Mouse (Mus musculus): Measurements from ENCODE around the gene Hist1h2bl. TPM values are rescaled to one million over a fixed set of nuclear protein-coding genes. Genes with fewer than 3 reads are reported as not detected.
A peak's percentile ranks its signal among the peaks of the same experiment; 100 is the strongest.
"Not testable (repeated sequence)": the region's sequence is repeated elsewhere in the genome, so short reads cannot be mapped to it uniquely, and the experiment has no call there.

The Hist1h2bl gene
- total RNA-seq, 2 experiments from 2014 or later, result 37.3 to 37.9 TPM

DNA sequence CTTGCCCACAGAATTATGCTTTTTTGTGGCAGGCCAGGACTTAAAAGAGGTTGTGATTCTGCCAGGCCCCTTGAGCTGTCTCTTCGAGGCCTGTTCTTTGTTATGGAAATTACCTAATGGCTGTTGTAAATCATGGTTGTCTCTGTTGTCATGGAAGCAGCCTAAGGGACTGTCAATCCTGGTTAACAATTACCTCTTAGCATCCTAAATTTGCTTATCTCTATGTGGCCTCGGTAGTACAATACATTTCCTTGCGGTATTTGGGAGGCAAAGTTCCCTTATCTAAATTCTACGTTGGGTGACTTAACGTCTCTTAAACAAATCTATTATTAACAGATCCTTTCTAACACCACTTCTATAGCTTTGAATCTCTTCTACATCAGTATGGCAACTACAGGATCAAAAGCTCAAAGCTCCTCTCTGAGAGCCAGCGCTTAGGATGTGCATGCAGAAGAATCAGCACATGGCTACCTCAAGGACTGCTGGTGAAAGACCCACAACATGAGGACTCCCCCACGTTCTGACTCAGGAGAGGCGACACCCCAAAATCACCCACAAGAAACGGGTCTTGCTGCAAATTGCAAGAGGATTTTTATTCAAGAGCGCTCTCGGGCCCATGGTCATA lies 12.1 kb upstream of the Hist1h2bl start:
- intact Hi-C loops (cut with DNase I), result no loop called here
- DNase-seq (ENCODE audit: low spot score in 2 of 2), result no peak

DNA sequence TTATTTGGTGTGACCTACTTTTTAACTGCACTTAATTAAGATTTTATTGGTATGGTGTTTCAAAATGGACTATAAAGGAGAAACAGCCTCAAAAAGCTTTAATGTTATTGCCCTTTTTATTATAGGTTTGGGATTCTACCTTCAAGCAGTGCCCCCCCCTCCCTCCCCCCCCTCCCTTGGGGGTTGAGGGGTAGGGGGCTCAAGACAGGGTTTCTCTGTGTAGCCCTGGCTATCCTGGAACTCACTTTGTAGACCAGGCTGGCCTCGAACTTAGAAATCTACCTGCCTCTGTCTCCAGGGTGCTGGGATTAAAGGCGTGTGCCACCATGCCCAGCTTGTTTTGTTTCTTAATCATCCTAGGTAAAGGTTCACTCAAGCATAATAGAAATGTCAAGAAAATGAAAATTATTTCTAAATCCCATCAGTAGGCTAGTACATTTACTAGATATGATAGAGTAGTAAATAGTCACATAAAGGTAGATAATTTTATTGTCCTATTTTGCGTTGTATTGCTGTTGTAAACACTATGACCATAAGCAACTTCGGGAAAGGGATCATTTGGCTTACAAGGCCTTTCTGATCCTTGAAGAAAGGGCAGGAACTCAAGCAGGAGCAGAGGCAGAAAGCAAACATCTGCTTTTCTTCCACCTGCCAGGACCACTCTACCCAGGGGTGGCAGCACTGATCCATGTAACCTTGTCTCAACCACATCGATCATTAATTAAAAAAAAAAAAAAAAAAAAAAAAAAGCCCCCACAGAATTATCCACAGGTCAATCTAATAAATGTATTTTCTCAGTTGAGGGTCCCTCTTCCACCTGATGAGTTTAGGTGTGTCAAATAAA lies 7.3 kb upstream of the Hist1h2bl start:
- DNase-seq (ENCODE audit: low spot score in 2 of 2), result no peak
- intact Hi-C loops (cut with DNase I), result no loop called here

DNA sequence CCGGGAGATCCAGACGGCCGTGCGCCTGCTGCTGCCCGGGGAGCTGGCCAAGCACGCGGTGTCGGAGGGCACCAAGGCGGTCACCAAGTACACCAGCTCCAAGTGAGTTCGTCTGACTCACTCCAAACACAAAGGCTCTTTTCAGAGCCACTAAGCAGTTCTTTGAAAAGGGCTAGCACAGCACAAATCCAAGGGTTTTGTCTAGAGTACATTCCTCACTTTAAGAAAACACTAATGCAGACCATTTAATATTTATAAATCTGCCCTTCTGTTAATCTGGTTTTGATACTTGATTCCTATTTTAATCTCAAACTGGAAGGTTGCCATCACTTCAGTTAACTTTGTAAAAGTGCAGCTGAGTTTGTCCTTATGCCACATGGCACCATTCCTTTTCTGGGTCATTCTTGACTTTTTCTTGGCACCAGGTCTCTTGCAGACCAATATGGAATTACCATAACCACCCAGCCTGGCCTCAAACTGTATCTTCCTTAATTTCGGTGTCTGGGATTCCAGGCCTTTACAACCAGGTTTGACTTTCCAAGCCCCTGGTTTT lies 6.5 kb upstream of the Hist1h2bl start:
- intact Hi-C loops (cut with DNase I), result no loop called here

DNA sequence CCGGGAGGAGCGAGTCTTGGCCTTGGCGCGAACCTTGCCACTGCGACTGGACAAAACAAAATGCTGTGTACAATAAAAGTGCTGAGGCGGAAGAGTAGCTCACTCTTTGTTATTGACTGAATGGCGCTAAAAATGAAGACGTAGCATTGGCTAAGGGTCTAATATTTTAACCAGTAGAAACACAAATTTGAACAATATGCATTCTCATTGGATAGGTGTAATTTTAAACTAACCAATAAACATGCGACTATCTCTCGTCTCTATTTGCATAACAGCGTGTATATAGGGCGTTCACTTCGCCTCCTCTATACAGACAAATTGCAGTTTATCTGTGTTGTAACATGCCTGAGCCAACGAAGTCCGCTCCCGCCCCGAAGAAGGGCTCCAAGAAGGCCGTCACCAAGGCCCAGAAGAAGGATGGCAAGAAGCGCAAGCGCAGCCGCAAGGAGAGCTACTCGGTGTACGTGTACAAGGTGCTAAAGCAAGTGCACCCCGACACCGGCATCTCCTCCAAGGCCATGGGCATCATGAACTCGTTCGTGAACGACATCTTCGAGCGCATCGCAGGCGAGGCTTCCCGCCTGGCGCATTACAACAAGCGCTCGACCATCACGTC lies 5.9 kb upstream of the Hist1h2bl start, which contains the start of gene Hist1h2bm:
TSS of gene Hist1h2bm (plus strand) at position 288 of the 616 bp plus-strand sequence.
- DNase-seq (ENCODE audit: low spot score in 2 of 2), result peak; percentile 75 to 89
- intact Hi-C loops (cut with DNase I), result not testable (repeated sequence)

More for the DNA sequence above, 6.5 kb upstream of the Hist1h2bl start:
- no peak for DNase-seq (ENCODE audit: low spot score in 2 of 2)

DNA sequence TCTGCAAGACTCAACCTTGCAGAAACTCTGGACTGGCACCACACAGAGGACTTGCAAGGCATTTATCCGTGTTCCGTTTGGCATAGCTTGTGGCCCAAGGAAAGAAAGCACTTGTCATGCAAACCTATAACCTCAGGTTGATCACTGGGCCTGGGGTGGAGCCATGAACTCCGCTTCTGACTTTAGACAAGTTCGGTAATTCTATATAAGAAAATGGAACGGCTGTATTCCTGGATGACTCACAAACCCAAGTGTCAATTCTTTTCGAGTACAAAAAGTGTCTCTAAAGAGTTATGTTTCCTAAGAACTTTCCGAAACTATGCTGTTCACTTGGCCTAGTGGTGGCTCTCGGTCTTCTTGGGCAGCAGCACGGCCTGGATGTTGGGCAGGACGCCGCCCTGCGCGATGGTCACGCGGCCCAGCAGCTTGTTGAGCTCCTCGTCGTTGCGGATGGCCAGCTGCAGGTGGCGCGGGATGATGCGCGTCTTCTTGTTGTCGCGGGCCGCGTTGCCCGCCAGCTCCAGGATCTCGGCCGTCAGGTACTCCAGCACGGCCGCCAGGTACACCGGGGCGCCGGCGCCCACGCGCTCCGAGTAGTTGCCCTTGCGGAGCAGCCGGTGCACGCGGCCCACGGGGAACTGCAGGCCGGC lies 5.3 kb upstream of the Hist1h2bl start:
- DNase-seq (ENCODE audit: low spot score in 2 of 2); intact Hi-C loops (cut with DNase I): not testable (repeated sequence)

DNA sequence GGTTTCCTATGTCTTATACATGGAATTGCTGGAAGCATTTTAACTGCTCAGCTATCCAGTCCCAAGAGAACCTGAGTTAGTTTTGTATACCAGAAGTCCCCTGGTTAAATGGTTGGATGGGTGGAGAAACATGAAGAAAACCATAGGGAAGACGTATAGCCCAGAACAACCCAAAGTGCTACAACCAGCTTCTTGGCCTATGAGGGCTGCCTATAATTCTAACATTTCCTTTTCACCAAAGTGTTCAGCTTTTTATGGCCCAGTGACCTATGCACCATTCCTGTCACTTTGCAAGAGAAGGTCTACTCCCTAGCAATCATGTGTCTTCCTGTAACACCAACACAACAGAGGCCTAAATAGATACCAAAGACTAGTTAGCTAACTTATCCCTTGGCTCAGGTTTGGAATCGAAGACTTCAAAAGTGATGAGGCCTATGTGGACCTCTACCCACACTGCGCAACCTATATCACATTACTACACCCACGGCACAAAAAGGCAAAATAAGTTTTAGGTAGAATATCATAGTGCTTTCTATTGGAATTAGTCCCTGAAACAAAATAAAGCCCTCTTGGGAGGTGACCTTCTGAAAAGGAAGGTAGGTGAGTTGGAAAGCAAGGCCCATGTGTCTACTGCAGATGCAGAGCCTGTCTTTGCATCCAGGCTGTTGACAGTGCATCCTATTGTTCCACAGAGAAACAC lies 2.6 kb upstream of the Hist1h2bl start:
- intact Hi-C loops (cut with DNase I), result loop anchor here (10.0 kb wide), 3 partner anchors 454 to 1816 kb away; partner anchors contain the start of genes Hist1h2af, Hist1h3g and Hist1h4h
- DNase-seq (ENCODE audit: low spot score in 2 of 2), result no peak

DNA sequence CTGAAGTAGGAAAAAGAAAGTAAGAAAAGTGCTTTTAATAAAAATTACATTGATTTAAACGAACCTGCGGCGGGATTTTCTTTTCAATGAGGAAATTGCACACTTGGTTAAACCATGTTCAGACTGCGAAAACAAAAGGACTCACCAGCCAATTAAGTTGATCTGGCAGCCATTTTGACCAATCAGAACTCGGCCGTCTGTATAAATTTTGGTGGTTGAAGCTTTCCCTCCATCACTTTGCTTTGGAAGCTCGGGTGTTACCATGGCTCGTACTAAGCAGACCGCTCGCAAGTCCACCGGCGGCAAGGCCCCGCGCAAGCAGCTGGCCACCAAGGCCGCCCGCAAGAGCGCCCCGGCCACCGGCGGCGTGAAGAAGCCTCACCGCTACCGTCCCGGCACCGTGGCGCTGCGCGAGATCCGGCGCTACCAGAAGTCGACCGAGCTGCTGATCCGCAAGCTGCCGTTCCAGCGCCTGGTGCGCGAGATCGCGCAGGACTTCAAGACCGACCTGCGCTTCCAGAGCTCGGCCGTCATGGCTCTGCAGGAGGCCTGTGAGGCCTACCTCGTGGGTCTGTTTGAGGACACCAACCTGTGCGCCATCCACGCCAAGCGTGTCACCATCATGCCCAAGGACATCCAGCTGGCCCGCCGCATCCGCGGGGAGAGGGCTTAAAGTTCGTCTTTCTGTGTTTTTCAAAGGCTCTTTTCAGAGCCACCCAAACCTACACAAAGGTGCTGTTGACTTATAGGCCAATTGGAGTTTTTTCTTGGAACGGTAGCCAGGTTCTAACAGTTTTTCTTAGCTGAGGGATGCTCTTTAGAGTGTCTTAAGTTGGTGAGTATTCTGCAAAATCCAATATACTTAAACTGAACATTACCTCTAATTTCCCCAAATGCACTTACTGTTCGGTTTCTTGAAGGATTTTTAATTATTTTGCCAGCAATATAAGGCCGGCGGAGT lies 1.7 kb upstream of the Hist1h2bl start, which contains the start of gene Hist1h3h:
TSS of gene Hist1h3h (plus strand) at position 263 of the 961 bp plus-strand sequence.
- DNase-seq (ENCODE audit: low spot score in 2 of 2), result peak; percentile 85 to 91
- intact Hi-C loops (cut with DNase I), result loop anchor here (10.0 kb wide), 3 partner anchors 453 to 1817 kb away; partner anchors contain the start of genes Hist1h2af, Hist1h3g and Hist1h4h

DNA sequence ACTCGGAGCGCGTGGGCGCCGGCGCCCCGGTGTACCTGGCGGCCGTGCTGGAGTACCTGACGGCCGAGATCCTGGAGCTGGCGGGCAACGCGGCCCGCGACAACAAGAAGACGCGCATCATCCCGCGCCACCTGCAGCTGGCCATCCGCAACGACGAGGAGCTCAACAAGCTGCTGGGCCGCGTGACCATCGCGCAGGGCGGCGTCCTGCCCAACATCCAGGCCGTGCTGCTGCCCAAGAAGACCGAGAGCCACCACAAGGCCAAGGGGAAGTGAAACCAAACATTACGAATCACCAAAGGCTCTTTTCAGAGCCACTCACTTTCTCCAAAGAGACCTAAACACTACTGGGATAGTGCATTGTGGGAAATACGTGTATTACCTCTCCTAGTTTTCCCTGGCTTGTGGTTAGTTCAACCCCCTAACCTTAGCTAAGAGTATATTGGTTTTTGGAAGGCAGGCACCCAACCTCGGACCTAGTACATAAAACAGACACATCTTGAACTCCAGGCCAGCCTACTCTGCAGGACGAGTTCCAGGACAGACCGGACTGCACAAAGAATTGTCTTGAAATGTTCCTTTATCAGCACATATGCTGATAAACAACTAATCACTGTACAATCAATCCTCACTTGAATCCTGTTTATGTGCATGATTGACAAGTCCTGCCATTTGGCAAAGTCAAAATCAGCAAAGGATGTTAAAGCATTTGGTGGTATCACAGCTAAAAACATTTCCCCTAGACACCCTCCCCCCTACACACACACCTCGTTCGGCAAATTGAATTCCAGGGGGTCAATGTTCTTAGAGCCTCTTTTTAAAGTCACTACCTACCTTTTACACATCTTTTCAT lies 823 bp upstream of the Hist1h2bl start:
- intact Hi-C loops (cut with DNase I), result loop anchor here (10.0 kb wide), 3 partner anchors 452 to 1818 kb away; partner anchors contain the start of genes Hist1h2af, Hist1h3g and Hist1h4h

DNA sequence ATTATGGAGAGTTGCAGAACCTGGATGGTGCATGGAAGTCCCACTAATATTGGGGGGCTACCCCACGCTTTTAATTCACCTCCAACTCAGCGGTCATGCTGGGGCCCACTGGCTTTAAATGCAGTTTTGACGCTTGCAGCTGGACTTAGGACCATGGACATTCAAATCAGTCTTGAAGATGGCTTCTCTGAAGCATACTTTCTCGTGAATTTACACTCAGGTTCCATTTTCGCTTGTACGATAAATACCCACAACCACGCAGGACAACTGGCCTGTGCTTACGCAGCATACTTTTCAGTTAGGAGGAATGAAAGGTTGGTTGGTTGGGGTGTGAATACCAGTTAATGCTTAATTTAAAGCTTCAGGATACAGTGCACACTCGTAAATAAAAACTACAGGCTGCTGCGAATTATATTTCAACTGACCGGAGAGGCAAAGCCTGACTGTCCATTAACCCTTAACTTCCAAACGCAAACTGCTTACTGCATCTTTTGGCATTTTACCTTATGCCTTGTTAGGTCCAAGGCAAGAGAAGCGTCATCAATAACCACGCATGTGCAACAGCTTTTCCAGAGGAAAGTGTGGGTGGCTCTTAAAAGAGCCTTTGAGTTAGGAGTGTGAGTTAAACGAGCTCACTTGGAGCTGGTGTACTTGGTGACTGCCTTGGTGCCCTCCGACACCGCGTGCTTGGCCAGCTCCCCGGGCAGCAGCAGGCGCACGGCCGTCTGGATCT lies 646 bp downstream of the Hist1h2bl start:
- intact Hi-C loops (cut with DNase I), result loop anchor here (2.0 to 10.0 kb wide), 4 partner anchors 18 to 1820 kb away; partner anchors contain the start of genes Hist1h2af, Hist1h3g and Hist1h4h

More for the DNA sequence above, 823 bp upstream of the Hist1h2bl start:
- DNase-seq (ENCODE audit: low spot score in 2 of 2), result peak in 1 of 2 experiments; percentile 41

DNA sequence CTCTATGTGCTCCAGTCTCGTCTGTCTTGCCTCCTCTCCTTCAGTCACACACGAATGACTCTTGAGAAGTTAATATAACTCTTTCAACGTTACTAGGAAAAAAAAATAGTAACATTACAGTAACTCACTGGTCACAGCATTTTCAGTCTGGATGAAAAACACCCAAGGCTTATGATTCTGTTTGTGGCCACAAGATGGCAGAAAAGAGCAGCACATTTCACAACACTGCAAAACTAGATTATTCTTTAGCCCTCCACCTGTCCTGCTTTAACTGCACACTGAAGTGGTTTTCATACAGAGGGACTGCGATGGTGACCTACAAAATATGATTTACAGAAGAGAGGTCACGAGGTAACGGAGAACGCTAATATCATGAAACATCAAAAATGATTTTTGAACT lies 1.2 kb downstream of the Hist1h2bl start:
- intact Hi-C loops (cut with DNase I), result loop anchor here (2.0 to 10.0 kb wide), 5 partner anchors 18 to 1820 kb away; partner anchors contain the start of genes Hist1h2af, Hist1h3g and Hist1h4h
- peak; percentile 69 to 75 for DNase-seq (ENCODE audit: low spot score in 2 of 2)

More for the DNA sequence above, 646 bp downstream of the Hist1h2bl start:
- peak in 1 of 2 experiments; percentile 15 for DNase-seq (ENCODE audit: low spot score in 2 of 2)

DNA sequence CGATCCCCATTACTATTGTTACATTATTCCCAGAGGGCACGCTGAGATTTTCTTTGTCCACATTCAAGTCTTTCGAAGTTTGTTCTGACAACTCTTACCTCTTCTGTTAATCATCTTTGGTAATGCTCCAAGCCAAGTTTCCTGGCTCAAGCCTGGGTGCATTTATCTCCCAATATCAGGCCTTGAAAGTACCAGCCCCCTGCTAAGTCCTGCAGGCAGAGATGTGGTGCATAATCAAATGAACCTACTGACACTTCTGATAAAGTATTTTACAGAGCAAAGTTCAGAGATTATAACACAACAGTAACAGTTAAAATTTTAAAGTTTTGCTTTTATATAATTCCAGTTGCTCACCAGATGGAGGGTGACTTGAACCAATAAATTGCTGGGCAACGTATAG lies 4.2 kb downstream of the Hist1h2bl start:
- DNase-seq (ENCODE audit: low spot score in 2 of 2), result no peak
- intact Hi-C loops (cut with DNase I), result loop anchor here (5.0 to 10.0 kb wide), 4 partner anchors 447 to 1823 kb away; partner anchors contain the start of genes Hist1h2af, Hist1h3g and Hist1h4h

DNA sequence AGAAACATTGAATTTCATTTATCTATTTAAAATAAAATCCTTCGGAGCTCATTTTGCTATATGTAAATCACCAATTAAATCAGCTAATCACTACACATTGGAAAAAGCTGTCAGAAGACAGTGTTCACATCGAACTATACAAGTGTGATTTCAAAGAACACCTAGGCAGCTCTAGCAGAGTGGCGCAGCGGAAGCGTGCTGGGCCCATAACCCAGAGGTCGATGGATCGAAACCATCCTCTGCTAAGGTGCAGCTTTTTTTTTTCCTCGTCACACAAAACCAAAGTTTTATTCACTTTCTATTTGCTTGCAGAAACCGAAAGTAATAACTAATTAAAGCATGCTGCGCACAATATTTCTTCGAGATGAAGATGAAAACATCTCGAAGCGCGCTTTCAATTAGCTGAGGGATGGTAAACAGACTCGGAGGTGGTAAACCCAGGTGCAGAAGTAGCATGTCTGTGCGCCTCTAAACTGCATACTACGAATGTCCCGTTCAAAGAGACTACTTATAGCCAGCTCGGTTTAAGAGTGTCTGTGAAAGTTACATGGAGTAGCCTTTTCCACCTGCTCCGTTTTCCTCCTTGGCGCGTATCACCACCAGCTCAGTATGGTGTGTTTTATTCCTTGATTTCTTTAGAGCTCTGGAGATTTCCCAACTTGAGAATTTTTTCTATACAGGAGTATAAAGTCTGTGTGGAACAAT lies 5.0 kb downstream of the Hist1h2bl start:
- intact Hi-C loops (cut with DNase I), result loop anchor here (5.0 to 10.0 kb wide), 4 partner anchors 446 to 1824 kb away; partner anchors contain the start of genes Hist1h2af, Hist1h3g and Hist1h4h

DNA sequence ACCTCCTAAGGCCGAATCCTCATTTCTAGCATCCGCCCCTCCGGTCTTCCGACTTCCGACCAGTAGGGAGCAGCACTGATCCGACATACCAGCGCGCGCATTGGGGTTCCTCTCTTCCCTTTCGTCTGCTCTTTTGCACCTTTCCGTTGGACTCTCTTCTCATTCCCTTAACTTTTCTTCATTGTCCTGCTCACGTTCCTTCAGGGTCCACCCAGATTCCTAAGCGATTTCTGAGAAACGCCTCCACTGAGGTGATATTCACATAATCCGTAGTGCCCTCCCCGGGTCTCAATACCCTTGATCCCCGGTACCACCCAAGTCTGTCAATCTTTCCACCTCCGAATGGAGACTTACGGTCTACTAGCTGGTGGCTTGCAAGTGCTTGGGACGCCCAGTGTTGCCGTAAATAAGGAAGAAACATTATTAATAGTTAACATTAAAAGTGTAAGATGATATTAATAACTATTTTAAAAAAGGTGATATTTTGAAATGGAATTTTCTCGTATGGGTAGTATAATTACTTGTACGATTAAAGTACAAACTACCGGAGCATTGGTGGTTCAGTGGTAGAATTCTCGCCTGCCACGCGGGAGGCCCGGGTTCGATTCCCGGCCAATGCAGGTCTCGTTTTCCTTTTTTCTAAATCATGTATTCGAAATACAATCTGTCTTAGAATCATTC lies 5.8 kb downstream of the Hist1h2bl start:
- intact Hi-C loops (cut with DNase I), result loop anchor here (5.0 to 10.0 kb wide), 4 partner anchors 445 to 1825 kb away; partner anchors contain the start of genes Hist1h2af, Hist1h3g and Hist1h4h
- peak; percentile 89 to 92 for DNase-seq (ENCODE audit: low spot score in 2 of 2)

More for the DNA sequence above, 5.0 kb downstream of the Hist1h2bl start:
- peak; percentile 83 to 85 for DNase-seq (ENCODE audit: low spot score in 2 of 2)

DNA sequence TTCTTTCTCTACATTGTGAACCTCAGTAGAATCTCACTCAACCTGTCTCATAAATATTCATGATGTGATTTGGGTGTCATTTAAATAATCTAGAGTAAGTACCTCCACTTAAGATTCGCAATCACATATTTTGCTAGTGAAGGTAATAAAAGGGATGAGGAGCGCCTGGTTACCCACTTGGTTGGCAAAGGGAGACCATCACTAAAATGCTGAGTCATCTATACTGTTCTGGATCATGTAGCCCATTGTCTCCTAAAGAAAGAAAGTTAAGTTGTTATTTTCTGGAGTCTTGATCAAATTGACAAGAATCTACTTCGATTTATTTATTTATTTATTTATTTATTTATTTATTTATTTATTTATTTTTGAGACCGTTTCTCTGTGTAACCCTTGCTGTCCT lies 9.3 kb downstream of the Hist1h2bl start:
- intact Hi-C loops (cut with DNase I), result no loop called here
- no peak for DNase-seq (ENCODE audit: low spot score in 2 of 2)
